Mouse (Mus musculus) liver, embryonic 13.5 days (tissue): Measurements from ENCODE around the gene Stac2. TPM values are rescaled to one million over a fixed set of nuclear protein-coding genes. Genes with fewer than 3 reads are reported as not detected.
A peak's percentile ranks its signal among the peaks of the same experiment; 100 is the strongest.

Experiments
- ATAC-seq: fragments of 200-750 bp; cut with Nextera tagmentation; 2 replicates; pipeline ENCODE4 v1.8.0; 2017; ENCODE audit warnings: low read depth, mild to moderate bottlenecking, moderate number of reproducible peaks, moderate library complexity
- DNase-seq: peaks from one replicate; pipeline ENCODE4 v3.0.0; 2022
- H3K27ac ChIP-seq: fragments of 300-500 bp; sonication (generic); 2 replicates; pipeline ENCODE4 v1.5.1; 2015; ENCODE audit warnings: moderate library complexity, mild to moderate bottlenecking, inconsistent platforms
- H3K27me3 ChIP-seq: fragments of 300-500 bp; sonication (generic); 2 replicates; pipeline ENCODE4 v1.6.1; 2015; ENCODE audit warnings: mild to moderate bottlenecking, inconsistent platforms
- H3K36me3 ChIP-seq: fragments of 300-500 bp; sonication (generic); 2 replicates; pipeline ENCODE4 v1.6.1; 2015; ENCODE audit warnings: mild to moderate bottlenecking, inconsistent platforms
- H3K4me1 ChIP-seq: fragments of 300-500 bp; sonication (generic); replicated peaks from 2 replicates; pipeline ENCODE4 v1.6.1; 2015; ENCODE audit warnings: inconsistent platforms
- H3K4me2 ChIP-seq: fragments of 300-500 bp; sonication (generic); 2 replicates; pipeline ENCODE4 v1.6.1; 2015; ENCODE audit warnings: inconsistent platforms, mild to moderate bottlenecking, moderate library complexity
- H3K4me3 ChIP-seq: fragments of 300-500 bp; sonication (generic); replicated peaks from 2 replicates; pipeline ENCODE4 v1.5.1; 2015; ENCODE audit warnings: mild to moderate bottlenecking, inconsistent platforms
- H3K9ac ChIP-seq: fragments of 300-500 bp; sonication (generic); 2 replicates; pipeline ENCODE4 v1.6.1; 2015; ENCODE audit warnings: mild to moderate bottlenecking, inconsistent platforms
- H3K9me3 ChIP-seq: fragments of 300-500 bp; sonication (generic); replicated peaks from 2 replicates; pipeline ENCODE4 v1.6.1; 2016; ENCODE audit warnings: inconsistent platforms
- WGBS: fragments of 180-500 bp; shearing (Covaris S2); methylation state at CpG from one replicate; pipeline ENCODE4 v1.1.7; 2015; ENCODE audit not compliant: insufficient replicate concordance; 5-methylcytosine and 5-hydroxymethylcytosine counted together
- microRNA-seq: library from miRNA; unstranded; fragments of <30 nt; microRNA quantifications from one replicate; pipeline ENCODE4, GENCODE M21; 2016
- polyA plus RNA-seq: library from polyadenylated mRNA; unstranded; fragments of >200 nt; fragmentation: Nextera tagmentation; extraction: Ambion mirVana; gene quantifications from 2 replicates; pipeline ENCODE4 v1.2.1, GENCODE M21; 2015

Stac2 gene
- polyA plus RNA-seq, 1 experiment from 2014 or later, result 0.05 TPM

DNA sequence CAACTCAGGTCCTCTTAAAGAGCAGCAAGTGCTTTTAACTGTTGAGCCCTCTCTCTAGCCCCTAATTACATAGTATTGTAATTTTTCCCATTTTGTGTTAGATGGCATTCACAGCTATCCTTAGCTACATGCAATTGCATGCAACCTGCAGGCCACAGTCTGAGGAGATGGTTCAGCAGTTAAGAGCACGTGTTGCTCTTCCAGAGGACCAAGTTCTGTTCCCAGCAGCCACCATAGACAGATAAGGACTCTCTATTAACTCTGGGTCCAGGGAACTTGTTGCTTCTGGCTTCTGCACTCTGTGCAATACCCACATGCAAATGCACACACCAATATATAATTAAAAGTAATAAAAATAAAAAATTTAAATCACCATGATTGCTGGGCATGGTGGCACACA lies 56.6 kb downstream of the Stac2 start:
- Histone ChIP-seq H3K4me3 (no peak overlapping the region), H3K27ac (0 out of 2 replicates have a peak overlapping the region, but pooled peaks have one; percentile 47), H3K9ac (no peak overlapping the region), H3K4me2 (no peak overlapping the region), H3K36me3 (no peaks in the 10 kb centered on the region), H3K27me3 (peaks cover 50% of the 10 kb centered on the region), H3K4me1 (peaks cover 59% of the 10 kb centered on the region), H3K9me3 (no peaks in the 10 kb centered on the region)
- ATAC-seq (no peak), DNase-seq (no peak)
- WGBS, result 48% methylated on average over 1 of the region's 1 CpGs

DNA sequence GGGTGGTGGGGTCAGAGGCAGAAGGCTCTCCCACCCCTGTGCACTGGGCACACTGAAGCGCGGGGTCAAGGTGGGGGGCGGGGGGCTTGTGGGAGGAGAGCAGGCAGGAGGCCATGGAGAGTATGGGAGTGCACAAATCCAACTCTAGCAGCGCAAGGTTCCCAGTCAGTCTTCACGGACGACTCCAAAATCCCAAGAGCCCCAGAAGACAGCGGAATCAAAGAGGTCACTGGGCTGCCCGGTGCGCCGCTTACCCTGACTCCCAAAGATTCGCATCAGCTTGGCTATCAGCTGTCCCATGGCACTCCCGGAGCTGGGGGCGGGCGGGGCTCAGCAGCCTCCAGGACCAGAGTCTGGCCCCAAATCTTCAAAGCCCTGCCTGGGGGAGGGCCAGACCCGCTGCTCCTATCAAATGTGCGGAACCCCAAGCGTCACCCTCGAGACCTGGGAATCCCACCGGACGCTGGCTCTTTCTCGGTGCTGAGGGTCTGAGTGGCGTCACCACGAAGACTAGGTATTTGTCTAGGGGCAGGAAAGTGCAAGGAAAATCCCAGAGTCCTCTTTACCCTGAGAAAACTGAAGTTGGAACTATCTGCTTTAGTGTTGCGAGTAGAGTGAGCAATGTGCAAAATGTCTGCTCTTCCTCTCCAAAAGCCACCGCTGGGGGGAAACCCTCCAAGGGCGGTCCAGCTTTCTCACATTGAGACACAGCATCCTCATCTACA lies 57.5 kb downstream of the Stac2 start, which contains the start of gene Arl5c:
TSS of gene Arl5c (minus strand) at position 618 of the 725 bp plus-strand sequence.
- peak within 1 kb of the TSS; percentile 67 for H3K4me2 ChIP-seq
- WGBS, result 1% methylated on average over 26 of the region's 26 CpGs
- ATAC-seq (peak; percentile 41; the same call in 1 of the 2 replicates), DNase-seq (peak; percentile 27)
- peak within 1 kb of the TSS; percentile 49 for H3K9ac ChIP-seq
- peaks cover 57% of the 10 kb centered on the region for H3K4me1 ChIP-seq
- peaks cover 40% of the 10 kb centered on the region for H3K27me3 ChIP-seq
- H3K27ac ChIP-seq, result peak within 1 kb of the TSS; percentile 47; the same call in 1 of the 2 replicates
- H3K4me3 ChIP-seq, result peak within 1 kb of the TSS; percentile 46
- no peaks in the 10 kb centered on the region for H3K36me3 ChIP-seq
- H3K9me3 ChIP-seq, result no peaks in the 10 kb centered on the region

DNA sequence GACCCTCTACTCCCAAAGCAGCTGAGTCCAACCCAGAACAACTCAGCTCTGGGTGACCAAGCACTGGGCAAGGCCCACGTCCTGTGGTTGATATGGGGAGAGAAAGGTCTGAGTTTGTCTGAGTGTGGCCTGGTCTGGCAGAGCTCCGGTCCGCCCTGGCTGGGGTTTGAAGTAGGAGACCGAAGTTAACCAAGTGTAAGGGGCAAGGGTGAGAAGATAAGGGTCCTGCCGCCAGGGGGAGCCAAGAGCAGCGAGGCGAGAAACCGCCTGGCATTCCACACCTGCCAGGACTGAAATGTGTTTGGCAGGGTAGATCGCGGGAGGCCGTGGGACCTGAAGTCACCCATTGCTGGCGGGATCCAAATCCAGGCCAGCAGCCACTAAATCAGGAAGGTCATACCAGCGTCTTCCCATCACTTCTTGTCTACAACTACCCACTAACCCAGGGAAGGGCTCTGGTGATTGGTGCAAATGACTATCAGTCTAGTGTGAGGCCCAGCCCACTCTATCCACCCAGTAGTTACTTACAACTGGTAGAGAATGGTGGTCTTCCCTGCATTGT lies 58.6 kb downstream of the Stac2 start:
- 1% methylated on average over 13 of the region's 13 CpGs for WGBS
- no peak overlapping the region for H3K27ac ChIP-seq
- H3K27me3 ChIP-seq, result peaks cover 35% of the 10 kb centered on the region
- DNase-seq, result peak; percentile 70
- H3K9ac ChIP-seq, result peak overlapping the region; percentile 49
- ATAC-seq, result peak; percentile 71
- H3K36me3 ChIP-seq, result no peaks in the 10 kb centered on the region
- H3K4me2 ChIP-seq, result peak overlapping the region; percentile 67
- H3K9me3 ChIP-seq, result no peaks in the 10 kb centered on the region
- peaks cover 60% of the 10 kb centered on the region for H3K4me1 ChIP-seq
- peak overlapping the region; percentile 46 for H3K4me3 ChIP-seq

DNA sequence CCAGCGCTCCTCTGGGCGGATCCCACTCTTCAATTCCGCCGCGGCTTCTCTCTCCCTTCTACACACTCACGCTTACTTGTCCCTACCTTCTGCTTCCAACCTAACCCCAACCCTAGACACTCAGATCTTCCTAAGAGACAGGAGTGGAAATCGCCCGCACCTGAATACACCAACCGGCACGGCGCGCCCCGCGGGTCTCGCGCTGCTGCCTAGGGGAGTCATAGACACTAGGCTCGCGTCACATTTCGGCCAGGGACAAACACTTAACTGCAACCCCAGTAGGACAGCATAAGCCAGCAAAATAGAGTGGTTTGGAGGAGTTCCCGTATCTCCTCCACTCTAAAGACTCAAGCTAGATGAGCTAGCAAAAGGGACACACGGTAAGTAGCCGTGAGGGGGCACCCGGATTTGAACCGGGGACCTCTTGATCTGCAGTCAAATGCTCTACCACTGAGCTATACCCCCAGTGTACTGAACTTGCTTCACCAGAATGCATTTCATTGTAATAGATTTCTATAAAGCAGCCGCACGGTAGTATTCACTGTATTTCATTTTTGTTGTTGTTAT lies 64.6 kb downstream of the Stac2 start:
- under 1% methylated on average over 26 of the region's 26 CpGs for WGBS
- H3K9me3 ChIP-seq, result no peaks in the 10 kb centered on the region
- peak; percentile 83 for ATAC-seq
- peaks cover 41% of the 10 kb centered on the region for H3K4me1 ChIP-seq
- peak overlapping the region; percentile 91 for H3K4me2 ChIP-seq
- peak overlapping the region; percentile 86 for H3K4me3 ChIP-seq
- H3K36me3 ChIP-seq, result no peaks in the 10 kb centered on the region
- DNase-seq, result peak; percentile 84
- H3K27ac ChIP-seq, result peak overlapping the region; percentile 91
- H3K9ac ChIP-seq, result peak overlapping the region; percentile 85
- H3K27me3 ChIP-seq, result peaks cover 44% of the 10 kb centered on the region

DNA sequence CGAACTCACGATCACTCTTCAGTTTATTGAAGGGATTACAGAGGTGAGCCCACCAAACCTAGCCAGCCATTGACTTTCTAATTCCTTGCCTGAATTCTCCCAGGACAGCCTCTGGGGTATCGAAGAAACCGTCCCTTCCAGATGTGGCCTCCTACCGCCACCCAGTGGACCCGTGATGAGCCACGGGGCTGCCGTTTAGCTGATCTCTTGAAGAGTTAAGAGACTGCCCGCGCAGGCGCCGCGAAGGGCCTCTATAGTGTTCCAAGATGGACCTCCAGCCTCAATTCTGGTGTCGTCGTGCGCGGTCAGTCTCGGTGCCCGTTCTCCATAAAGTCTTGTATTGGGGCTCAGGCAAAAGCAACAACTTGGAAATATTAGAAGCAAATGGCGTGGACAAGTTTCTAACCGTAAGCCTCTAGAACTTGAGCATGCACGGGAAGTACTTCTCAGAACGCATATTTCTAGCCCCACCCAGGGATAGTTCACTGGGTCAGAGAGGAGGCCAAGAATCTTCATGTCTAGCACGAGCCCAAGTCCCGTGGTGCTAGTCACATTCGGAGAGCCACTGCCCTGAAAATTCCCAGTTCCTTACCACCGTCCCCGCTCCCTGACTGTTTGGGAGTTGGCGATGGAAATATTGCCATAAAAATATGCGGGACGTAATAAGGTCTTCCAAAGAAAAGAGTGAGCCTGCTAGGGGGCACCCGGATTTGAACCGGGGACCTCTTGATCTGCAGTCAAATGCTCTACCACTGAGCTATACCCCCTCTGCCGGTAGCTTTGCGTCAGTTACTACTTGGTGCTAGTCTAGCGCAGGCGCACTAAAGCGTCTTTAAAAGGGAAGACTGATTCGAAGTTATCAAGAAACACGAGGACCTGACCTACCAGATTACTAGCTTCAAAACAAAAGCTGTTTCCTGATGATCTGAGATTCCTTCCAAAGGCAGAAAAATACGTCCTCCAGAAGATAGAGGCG lies 65.4 kb downstream of the Stac2 start:
- peak overlapping the region; percentile 91 for H3K27ac ChIP-seq
- H3K27me3 ChIP-seq, result peaks cover 47% of the 10 kb centered on the region
- H3K4me2 ChIP-seq, result peak overlapping the region; percentile 91
- H3K9ac ChIP-seq, result peak overlapping the region; percentile 85
- peak; percentile 73 for ATAC-seq
- no peaks in the 10 kb centered on the region for H3K9me3 ChIP-seq
- under 1% methylated on average over 42 of the region's 42 CpGs for WGBS
- peaks cover 41% of the 10 kb centered on the region for H3K4me1 ChIP-seq
- H3K4me3 ChIP-seq, result peak overlapping the region; percentile 86
- no peaks in the 10 kb centered on the region for H3K36me3 ChIP-seq
- DNase-seq, result peak; percentile 84

DNA sequence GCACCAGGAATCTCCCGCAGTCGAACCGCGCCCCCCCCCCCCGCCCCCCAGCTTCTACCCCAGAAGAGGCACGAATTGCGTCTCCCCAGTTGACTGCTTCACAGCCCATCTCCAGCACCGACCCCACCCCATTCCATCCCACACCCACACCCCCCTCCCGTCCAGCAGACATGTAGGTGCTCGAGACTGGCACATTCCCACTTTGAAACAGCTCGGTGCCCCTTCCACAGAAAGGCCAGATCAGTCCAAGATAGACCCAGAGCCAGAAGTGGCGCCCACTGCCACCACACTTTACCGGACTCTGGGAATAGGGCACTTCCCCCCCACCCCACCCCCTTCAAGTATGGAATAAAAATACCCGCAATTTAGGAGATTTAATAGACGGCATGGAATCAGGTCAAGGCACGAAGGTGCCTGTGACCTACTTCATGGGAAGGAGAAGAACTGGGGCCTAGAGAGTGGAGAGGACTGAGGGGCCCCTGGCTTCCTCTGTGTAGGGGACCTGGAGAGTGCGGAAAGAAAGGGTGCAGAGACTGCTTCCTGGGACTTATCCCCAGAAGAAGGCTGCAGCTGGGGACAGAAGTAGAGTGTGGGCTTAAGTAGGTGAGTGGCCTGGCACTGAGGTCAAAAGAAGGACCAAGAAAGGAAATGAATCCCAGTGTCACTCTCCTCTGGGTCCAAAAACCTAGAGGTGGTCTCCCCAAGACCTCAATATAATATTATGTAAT lies 66.4 kb downstream of the Stac2 start:
- 28% methylated on average over 17 of the region's 17 CpGs for WGBS
- ATAC-seq (no peak), DNase-seq (no peak)
- peak overlapping the region; percentile 71; the same call in 1 of the 2 replicates for H3K9ac ChIP-seq
- H3K27me3 ChIP-seq, result peaks cover 47% of the 10 kb centered on the region
- no peaks in the 10 kb centered on the region for H3K36me3 ChIP-seq
- peak overlapping the region; percentile 91 for H3K4me2 ChIP-seq
- H3K4me3 ChIP-seq, result peak overlapping the region; percentile 86
- H3K27ac ChIP-seq, result no peak overlapping the region
- peaks cover 41% of the 10 kb centered on the region for H3K4me1 ChIP-seq
- no peaks in the 10 kb centered on the region for H3K9me3 ChIP-seq

Small RNA genes lying within 50 kb of the gene (microRNA-seq; reads per million reads assigned to microRNA genes)
- gene Gm27597, result not detected

Other genes starting within 250 kb of the Stac2 start
- gene B230217C12Rik, start 212.7 kb downstream of the Stac2 start, polyA plus RNA-seq, result 0.85 and 1.3 TPM in 2 replicates
- gene Fbxo47, start 169.3 kb downstream of the Stac2 start, polyA plus RNA-seq, result 0.33 and 0.46 TPM in 2 replicates
- gene Plxdc1, start 67.0 kb downstream of the Stac2 start, polyA plus RNA-seq, result 0.45 and 0.58 TPM in 2 replicates
- 10.8 and 12.8 TPM in 2 replicates for gene Arl5c, start 57.3 kb downstream of the Stac2 start, polyA plus RNA-seq
- gene Cacnb1, start 30.4 kb downstream of the Stac2 start, polyA plus RNA-seq, result 0.73 and 0.88 TPM in 2 replicates
- gene Rpl19, start 26.8 kb downstream of the Stac2 start, polyA plus RNA-seq, result 791 and 820 TPM in 2 replicates
- 6.7 TPM in 2 replicates for gene Fbxl20, start 96.9 kb upstream of the Stac2 start, polyA plus RNA-seq
- gene Med1, start 139.8 kb upstream of the Stac2 start, polyA plus RNA-seq, result 30.1 and 38.9 TPM in 2 replicates
- 5.4 and 5.9 TPM in 2 replicates for gene Cdk12, start 149.6 kb upstream of the Stac2 start, polyA plus RNA-seq